Mouse (Mus musculus): ENCODE data around the gene Tas2r143.

Tas2r143 gene

DNA sequence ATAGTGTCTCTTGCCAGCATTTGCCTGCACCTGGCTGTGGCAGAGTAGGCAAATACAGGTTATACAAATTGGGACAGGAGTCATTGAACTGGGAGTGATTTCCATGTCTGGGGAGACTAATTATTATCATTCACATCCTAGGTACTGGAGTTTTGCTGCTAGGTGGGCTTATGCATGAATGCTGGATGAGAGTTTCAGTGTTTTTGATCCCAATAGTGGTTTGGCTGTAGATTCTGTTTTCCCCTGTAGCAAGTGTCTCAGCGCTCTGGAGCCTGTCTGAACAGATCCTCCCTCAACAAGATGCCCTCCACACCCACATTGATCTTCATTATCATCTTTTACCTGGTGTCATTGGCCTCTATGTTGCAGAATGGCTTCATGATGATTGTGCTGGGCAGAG is at the start of gene Tas2r143:
Tas2r143 (plus strand) TSS at position 301 of the 400 bp plus-strand sequence.
- no peak for DNase-seq (ENCODE audit: low spot score in 2 of 2)

DNA sequence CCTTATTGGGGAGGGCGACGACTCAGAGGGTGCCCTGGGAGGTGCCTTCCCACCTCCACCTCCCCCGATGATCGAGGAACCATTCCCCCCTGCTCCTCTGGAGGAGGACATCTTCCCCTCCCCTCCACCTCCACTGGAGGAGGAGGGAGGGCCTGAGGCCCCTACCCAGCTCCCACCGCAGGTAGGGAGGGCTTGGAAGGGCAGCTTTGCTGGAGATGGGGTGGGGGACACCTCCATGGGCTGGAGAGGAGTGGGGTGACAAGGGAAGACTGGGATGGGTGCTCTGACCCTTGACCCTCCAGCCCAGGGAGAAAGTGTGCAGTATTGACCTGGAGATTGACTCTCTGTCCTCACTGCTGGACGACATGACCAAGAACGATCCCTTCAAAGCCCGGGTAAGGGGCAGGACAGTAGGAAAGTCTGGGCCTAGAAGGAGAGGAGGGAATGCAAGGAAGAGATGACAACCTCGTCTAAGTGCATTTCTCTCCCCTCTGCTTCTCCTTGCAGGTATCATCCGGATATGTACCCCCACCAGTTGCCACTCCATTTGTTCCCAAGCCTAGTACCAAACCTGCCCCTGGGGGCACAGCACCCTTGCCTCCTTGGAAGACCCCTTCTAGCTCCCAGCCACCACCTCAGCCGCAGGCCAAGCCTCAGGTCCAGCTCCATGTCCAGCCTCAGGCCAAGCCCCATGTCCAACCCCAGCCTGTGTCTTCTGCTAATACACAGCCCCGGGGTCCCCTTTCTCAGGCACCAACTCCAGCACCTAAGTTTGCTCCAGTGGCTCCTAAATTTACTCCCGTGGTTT is 48.9 kb upstream of the Tas2r143 start:
- no peak for DNase-seq (ENCODE audit: low spot score in 2 of 2)

DNA sequence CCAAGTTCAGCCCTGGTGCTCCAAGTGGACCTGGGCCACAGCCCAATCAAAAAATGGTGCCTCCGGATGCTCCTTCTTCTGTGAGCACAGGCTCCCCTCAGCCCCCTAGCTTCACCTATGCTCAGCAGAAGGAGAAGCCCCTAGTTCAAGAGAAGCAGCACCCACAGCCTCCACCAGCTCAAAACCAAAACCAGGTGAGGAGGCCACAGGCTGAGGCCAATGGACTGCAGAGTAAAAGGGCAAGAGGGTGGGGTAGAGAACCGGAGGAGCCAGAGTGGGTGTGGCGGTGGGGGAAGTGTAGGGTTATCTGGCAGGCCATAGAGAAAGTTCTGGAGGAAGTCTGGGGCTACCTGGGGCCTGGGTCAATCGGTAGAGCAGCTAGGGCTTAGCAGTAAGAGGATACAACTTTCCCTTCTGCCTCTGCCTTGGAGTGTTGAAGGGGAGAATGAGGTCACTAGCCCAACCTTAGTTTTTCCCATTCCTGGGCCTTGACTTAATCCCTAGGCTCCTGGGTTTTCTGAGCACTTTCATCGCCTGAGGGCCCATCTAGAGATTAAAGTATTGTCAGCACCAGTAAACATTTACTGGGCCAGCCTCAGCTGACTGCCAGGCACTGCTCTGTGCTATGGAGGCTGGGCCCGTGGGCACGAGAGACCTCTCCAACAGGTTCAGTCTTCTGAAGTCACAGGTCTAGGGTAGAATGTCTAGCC is 48.1 kb upstream of the Tas2r143 start:
- no peak for DNase-seq (ENCODE audit: low spot score in 2 of 2)

DNA sequence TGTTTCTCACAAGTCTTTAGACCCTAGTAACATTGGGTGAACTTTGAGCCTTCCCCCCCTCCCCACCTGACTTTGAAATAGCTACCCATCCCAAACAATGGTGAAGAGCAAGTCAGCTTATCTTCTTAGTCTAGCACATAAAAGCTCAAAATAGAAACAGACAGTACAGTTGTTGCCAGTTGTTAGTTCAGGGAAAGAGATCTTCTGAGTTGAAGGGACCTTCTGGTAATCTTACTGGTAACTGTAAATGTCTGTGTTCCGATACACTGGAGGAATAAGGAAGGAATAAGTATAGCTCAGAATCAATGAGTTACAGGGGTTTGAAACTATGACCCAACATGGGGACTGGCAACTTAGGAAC is 47.6 kb upstream of the Tas2r143 start:
- DNase-seq (ENCODE audit: low spot score in 2 of 2): no peak

DNA sequence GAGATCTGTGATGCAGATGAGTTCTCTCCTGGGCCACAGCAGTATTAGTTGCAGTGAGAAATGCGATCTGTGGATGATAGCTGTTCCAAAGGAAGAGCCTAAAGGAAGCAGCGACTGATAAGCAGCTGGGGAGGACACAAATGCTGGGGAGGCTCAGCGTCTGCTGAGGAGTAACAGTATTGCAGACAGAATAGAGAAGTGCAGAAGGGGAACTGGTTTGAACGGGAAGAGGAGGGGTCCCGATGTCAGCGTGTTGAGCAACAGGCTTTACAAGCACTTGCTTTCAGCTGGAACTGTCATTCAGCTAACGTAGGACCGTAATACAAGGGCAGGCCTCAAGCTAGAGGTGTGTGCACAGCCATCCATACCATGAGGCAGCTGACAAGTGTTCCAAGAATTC is 46.9 kb upstream of the Tas2r143 start:
- no peak for DNase-seq (ENCODE audit: low spot score in 2 of 2)

DNA sequence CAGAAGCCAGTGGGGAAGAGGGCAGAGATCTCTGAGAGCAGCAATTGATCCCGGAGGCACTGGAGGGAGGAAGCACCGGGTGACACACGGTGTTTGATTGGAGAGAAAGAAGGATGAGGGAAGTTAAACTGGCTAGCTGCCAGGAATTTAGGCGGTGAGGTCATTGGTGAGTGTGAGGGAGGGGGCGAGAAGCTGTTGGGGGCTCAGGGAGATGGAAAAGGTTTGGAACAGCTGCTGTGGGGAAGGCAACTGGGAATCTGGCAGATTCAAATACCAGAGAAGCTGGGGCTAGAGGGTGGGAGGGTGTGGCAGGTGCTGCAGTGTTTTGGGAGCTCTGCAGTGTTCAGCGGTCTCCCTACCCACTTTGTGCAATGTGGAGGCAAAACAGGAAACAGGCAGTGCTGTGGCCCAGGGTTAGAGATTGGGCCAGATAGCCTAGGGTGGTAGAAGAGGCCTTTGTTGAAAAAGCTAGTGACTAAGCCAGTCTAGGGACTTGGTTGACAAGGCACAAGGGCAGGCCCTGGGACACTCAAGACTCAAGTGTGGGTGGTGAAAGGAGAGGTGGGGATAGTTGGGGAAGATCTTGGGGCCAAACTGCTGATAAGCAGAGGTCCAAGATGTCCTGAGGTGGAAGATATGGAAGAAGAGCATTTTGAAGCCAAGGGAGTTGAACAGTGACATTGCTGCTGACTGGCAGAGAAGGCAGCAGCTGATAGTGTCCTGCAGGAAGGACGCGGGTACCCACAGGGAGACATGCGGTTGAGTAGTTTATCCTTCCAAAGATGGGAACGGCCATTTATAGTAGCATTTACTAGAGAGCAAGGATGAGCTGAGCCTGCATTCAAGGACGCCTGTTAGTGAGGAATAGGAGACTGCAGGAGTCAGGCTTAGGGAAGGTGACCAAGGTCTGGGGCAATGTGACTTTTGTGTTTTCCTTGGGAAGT is 45.7 kb upstream of the Tas2r143 start:
- DNase-seq (ENCODE audit: low spot score in 2 of 2): no peak

DNA sequence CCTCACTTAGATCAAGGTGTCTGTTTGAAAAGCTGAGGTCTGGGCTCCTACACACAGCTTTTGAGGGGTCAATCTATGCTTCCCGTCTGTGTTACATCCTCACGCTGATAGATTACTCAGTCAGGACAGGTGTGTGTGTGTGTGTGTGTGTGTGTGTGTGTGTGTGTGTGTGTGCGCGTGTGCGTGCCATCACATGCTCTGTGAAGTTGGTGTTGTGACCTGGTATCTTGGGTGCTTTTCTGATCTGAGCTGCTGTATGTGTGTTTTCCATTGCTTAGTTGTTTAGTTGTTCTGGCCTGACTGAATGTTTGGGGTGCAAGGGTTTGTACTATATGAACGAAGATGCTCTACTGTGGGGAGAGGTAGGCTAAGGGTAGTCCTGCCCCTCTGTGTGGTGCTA is 44.7 kb upstream of the Tas2r143 start:
- no peak for DNase-seq (ENCODE audit: low spot score in 2 of 2)

DNA sequence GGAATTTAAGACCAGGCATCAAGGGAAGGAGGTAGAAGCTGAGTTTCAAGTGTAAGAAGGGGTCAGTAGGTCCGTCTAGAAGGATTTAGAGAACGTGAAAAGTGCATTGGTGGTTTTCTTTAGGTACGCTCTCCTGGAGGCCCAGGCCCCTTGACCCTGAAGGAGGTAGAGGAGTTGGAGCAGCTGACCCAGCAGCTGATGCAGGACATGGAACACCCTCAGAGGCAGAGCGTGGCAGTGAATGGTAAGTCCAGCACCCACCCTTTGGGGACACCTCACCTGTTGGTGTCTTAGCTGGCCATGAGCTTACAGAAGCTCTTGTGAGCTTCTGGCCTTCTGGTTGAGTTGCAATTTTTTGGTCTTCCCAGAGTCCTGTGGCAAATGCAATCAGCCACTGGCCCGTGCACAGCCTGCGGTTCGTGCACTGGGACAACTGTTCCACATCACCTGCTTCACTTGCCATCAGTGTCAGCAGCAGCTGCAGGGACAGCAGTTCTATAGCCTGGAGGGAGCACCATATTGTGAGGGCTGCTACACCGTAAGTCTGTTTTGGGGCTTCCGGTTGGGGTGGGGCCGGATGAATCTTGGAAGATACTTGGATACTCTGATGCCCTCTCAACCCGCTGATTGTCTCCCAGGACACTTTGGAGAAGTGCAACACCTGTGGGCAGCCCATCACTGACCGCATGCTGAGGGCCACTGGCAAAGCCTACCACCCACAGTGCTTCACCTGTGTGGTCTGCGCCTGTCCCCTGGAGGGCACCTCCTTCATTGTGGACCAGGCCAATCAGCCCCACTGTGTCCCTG is 44.0 kb upstream of the Tas2r143 start:
- no peak for DNase-seq (ENCODE audit: low spot score in 2 of 2)

DNA sequence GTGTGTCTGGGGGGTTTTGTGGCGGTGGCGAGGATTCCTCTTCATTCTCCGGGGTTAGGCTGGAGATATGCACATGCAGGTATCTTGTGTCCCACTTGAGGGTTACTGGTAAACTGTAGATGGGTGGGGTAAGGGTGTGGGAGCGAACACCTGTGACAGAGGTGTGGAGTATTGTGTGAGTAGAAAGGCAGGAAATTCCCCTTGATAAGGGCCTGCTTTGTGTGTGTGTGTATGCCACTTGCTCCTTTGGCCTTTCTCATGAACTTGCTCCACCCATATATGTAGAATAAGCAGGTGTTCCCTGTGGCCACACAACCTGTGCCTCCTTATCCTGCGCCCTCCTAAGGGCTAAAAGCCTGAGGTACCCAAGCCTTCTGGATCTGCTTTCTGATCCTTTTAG is 43.1 kb upstream of the Tas2r143 start:
- DNase-seq (ENCODE audit: low spot score in 2 of 2): no peak

DNA sequence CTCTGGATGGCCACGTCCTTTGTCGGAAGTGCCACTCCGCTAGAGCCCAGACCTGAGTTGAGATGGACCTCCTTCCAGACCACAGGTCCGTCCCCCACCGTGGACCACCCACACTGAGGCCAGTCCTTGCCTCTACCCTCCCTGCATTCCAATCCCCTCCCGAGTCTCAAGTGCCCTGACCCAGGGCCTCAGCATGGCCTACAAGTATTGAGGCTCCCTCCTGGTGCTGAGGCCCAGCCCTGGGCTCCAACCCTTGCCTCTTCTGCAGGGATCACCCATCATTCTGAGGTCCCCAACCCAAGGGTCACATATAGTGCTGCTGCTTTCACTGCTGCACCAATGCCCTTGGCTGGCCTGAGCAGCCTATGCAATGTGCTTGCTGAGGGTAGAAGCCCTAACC is 42.1 kb upstream of the Tas2r143 start:
- DNase-seq (ENCODE audit: low spot score in 2 of 2): no peak

DNA sequence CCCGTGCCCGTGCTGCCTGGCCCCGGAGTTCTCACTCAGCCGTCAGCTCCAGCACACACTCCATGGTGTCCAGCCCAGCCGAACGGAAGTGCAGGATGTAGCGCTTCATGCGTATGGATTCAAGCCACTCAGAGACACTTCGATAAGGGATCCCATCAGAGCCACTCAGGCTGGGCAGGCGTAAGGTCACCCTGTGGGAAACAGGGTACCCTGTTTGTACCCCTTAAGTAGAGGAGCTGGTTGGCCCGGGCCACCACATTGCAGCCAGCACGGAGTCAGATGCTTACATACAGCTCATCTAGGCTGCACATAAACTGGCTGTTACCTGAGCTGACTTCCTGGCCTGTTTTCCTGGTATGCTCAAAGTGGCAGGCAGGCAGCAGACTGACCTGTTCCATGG is 41.1 kb upstream of the Tas2r143 start:
- no peak for DNase-seq (ENCODE audit: low spot score in 2 of 2)

DNA sequence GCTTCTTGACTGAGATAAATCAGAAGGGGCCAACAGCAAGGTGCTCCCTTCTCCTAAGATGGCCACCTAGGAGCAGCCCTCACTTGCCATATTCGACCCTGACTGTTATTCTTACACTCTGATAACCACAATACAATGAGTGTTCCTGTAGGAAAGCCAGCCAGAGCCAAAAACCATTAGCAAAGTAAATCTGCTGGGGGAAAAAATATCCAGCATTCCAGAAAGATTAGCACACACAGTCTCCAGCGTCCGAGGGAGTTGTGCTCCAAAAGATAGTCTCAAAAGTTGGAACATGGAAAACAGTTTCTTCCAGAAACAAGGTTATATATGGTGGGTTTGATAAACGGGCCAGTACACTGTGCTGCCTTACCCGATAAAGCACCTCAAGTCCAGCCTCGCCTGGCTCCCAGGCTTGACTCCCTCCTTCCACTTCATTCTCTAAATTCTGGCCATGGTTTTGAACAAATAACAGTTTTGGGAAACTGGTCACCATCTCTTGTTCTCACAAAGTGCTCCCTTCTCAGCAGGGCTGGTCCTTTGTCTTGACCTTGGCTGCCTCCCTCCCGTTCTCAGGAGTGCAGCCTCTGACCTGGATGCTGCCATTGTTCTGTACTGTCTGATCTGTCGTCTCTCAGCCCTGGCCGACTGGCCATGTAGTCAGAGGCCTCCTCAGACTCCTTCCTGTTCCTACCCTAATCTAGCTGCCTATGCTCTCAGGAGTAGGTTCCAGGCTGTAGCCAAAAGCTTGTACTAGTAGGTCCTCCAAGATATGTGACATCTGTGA is 40.5 kb upstream of the Tas2r143 start:
- DNase-seq (ENCODE audit: low spot score in 2 of 2): no peak

DNA sequence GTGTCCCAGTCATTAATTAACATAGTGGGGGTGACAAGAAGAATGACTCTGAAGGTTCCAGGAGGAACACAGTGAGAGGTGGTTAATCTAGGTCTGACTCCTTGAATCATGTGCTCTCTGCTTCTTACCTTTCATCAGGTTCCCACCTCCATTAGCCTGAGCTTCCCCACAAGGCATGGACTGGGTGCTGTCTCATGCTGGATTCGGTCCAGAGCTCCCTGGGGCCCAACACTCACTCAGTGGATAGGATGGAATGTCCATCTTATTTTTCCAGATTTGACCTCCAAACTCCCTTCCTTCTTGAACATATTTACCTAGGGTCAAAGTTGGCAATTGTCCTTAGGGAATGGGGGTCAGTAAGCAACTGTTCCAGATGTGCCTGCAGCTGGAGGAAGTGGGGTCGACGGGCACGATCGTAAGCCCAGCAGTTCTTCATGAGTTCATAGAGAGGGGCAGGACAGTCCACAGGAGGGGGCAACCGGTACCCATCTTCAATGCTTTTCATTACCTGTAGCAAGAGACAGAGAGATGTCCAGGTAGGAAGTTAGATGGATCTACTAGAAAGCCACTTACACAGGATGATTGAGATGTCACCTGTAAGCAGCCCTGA is 39.7 kb upstream of the Tas2r143 start:
- no peak for DNase-seq (ENCODE audit: low spot score in 2 of 2)

DNA sequence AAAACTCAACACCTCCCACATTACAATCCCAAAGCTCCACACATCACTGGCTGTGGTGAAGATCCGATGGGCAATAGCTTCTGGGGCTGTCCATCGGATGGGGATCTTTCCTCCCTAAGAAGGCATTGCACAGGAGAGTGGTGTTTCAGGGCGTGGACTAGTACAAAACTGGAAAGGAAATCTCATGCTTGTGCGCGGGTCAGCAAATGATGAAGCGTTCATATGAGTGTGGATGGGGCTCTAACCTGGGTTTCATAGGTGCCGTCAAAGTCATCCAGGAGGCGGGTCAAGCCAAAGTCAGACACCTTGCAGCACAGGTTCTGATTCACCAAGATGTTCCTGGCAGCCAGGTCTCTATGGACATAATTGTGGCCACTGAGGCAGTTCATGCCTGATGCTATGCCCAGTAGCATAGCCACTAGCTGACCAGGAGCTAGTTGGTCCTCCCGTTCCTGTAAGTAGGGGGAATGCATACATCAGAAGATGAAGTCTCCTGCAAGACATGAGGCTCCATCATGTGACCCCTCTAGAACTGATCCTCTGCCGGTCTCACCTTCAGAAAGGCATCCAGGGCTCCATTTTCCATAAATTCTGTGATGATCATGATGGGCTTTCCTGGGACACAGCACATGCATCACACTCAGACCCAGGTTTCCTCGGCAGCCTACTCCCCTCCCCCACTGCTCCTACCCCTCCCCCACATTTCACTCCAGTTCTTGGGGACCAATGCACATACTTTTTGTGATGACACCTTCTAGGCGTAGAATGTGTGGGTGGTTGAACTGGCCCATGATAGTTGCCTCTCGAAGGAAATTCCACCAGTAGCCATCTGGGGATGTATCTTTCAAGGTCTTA is 38.8 kb upstream of the Tas2r143 start:
- DNase-seq (ENCODE audit: low spot score in 2 of 2): no peak

DNA sequence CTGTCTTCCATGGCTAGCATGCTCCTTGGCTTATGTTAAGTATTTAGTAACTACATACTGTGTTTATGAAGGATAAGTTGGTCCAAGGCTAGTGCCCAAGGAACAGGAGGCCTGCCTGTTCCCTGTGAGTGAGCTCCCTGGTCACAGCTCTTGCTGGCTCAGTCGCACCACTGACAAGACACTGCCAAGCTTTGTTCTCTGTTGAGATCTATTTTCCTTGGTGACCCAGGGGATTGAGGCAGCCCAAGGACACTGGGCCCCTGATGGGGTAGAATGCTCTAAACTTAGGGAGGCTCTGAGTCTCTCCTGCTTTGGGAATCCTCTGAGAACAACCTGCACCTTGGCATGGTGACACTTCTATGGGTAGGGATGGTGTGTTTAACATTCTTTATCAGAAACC is 38.0 kb upstream of the Tas2r143 start:
- no peak for DNase-seq (ENCODE audit: low spot score in 2 of 2)

DNA sequence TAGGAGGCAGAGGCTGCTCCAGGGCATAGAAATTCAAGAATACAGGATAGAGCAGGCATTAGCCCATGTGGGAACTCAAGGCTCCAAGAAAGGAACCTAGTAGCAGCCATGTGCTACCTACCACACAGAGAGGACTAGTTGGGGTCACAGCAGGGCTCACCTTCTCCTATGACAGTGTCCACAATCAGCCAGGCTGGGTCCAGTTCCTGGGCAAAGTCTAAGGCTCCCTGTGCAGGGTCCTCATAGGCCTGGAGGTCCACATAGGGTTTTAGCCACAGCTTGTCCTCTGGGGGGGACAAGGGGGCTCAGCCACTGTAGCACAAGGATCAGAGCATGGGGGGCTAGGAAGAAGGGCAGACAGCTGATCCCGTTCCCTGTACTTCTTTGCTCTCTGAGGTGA is 37.5 kb upstream of the Tas2r143 start:
- no peak for DNase-seq (ENCODE audit: low spot score in 2 of 2)

DNA sequence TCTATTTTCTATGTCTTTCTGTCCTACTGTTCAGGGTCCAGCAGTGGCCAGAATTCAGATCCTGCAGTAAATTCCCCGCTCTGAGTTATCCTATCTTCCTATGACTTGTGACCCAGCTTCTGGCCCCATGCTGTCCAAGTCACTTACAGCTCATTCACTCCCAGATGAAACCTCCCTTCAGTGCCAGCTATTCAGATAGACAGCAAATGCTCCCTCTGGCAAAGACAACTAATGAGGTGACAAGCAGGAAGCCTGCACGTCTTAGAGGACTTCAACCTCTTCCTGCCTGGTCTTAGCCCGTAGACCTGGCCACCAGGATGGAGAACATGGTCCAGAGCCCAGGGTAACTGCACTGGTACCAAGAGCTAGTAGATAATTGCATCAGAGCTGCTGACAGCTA is 37.1 kb upstream of the Tas2r143 start:
- DNase-seq (ENCODE audit: low spot score in 2 of 2): no peak

DNA sequence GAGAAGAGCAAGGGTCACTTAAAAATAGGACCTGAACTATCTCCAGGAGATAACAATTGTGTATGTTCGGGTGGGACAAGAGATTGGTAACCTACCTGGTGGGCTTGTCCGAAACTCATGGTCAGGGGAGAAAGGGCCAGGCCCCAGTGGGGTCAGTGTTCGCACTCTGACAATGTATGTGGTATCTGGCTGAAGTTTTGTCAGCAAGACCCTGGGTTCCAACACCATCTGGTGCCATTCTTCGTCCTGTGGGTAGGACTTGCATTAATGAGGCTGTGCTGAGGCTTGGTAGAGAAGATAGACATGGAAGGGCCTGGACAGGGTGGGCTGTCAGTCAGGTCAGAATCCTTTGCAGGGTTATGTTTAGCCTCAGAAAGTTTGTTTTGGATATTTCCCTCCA is 36.0 kb upstream of the Tas2r143 start:
- DNase-seq (ENCODE audit: low spot score in 2 of 2): no peak

DNA sequence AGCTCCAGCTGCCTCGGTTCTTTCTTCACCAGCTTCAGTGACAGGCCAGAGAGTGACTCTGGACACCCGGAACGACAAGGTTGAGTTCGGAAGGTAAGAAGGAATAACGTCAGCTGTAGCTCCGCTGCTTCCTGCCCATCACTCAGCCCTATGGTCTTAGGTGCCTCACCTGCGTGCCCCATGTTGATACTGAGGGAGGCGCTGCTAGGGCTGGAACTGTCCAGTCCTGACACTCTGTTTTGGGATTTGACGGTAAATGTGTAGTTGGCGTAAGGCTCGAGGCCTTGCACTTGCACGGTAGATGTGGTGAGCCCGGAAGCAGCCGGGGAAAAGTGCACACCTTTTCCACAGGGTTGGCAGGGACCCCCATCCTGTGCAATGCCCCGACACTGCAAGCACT is 35.4 kb upstream of the Tas2r143 start:
- no peak for DNase-seq (ENCODE audit: low spot score in 2 of 2)
